ENCODE assay signal across 9 mouse cellular contexts in the genomic region with DNA sequence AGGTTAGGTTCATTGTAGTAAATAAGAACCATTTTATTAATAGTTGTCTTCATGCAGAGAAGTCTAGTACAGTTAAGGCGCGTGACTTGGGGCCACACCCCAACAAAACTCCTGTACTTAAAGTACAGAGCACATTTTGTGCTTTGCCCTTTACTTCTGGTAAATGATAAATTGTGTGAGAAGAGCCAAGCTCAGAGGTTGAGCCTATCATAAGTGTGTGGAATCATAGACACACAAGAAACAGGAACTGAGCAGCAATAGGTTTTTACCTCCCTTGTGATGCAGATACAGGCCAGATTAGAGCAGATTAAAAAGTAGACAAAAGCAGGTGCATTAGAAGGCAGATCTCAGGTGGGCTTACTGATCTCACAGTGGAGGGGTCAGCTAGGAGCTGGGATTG. TPM values are rescaled to one million over a fixed set of nuclear protein-coding genes. Genes with fewer than 3 reads are reported as not detected.
A peak's percentile ranks its signal among the peaks of the same experiment; 100 is the strongest.
DNase-seq lines count a peak whose midpoint lies in the region; ATAC-seq and TF ChIP-seq lines count a peak whose summit lies in the region.
"Had no signal": no experiment of that assay in that cellular context is flagged by ENCODE, and none has a peak within 500 bp of the region (broad histone marks: within the 10 kb centered on the region; RNA-seq: fewer than 3 reads in every experiment).

No protein-coding gene starts in this region.

- H3K9ac ChIP-seq in hindbrain, embryonic 11.5 days (ENCODE audit: low read depth, low read length) = no peak overlapping the region
- no peak overlapping the region for H3K9ac ChIP-seq in midbrain, embryonic 13.5 days (replicated peaks)
- H3K9ac ChIP-seq in midbrain, embryonic 14.5 days (replicated peaks; ENCODE audit: low read length) = no peak overlapping the region
- no peak overlapping the region for H3K9ac ChIP-seq in intestine, embryonic 16.5 days (ENCODE audit: low read depth, low read length)
- 0 out of 2 replicates have a peak overlapping the region, but pooled peaks have one; percentile 13 for H3K9ac ChIP-seq in stomach, postnatal 0 days (ENCODE audit: low read length)

- no peaks in the 10 kb centered on the region for H3K27me3 ChIP-seq in hindbrain, embryonic 10.5 days (ENCODE audit: insufficient read depth, poor library complexity, severe bottlenecking)
- no peaks in the 10 kb centered on the region for H3K27me3 ChIP-seq in hindbrain, embryonic 11.5 days (ENCODE audit: control insufficient read depth, insufficient read depth, low read length)
- no peaks in the 10 kb centered on the region for H3K27me3 ChIP-seq in midbrain, embryonic 13.5 days
- H3K27me3 ChIP-seq in midbrain, embryonic 14.5 days (ENCODE audit: control insufficient read depth, insufficient read depth, low read length) = no peaks in the 10 kb centered on the region
- H3K27me3 ChIP-seq in intestine, embryonic 16.5 days (replicated peaks; ENCODE audit: control insufficient read depth, insufficient read depth, low read length) = no peaks in the 10 kb centered on the region
- H3K27me3 ChIP-seq in stomach, postnatal 0 days (ENCODE audit: control insufficient read depth, insufficient read depth, low read length) = no peaks in the 10 kb centered on the region

- peaks cover 41% of the 10 kb centered on the region for H3K36me3 ChIP-seq in hindbrain, embryonic 10.5 days
- no peaks in the 10 kb centered on the region for H3K36me3 ChIP-seq in hindbrain, embryonic 11.5 days (ENCODE audit: control insufficient read depth, insufficient read depth, low read length)
- peaks cover 7% of the 10 kb centered on the region; the same call in 1 of the 2 replicates for H3K36me3 ChIP-seq in midbrain, embryonic 13.5 days
- no peaks in the 10 kb centered on the region for H3K36me3 ChIP-seq in midbrain, embryonic 14.5 days (ENCODE audit: control insufficient read depth, insufficient read depth, low read length)
- H3K36me3 ChIP-seq in intestine, embryonic 16.5 days (ENCODE audit: control insufficient read depth, insufficient read depth, low read length) = peaks cover 3% of the 10 kb centered on the region; the same call in 1 of the 2 replicates
- H3K36me3 ChIP-seq in stomach, postnatal 0 days (ENCODE audit: control insufficient read depth, insufficient read depth, low read length) = no peaks in the 10 kb centered on the region

- no peaks in the 10 kb centered on the region for H3K9me3 ChIP-seq in hindbrain, embryonic 10.5 days
- H3K9me3 ChIP-seq in hindbrain, embryonic 11.5 days (ENCODE audit: control insufficient read depth, low read length) = no peaks in the 10 kb centered on the region
- H3K9me3 ChIP-seq in midbrain, embryonic 13.5 days = no peaks in the 10 kb centered on the region
- no peaks in the 10 kb centered on the region for H3K9me3 ChIP-seq in midbrain, embryonic 14.5 days (ENCODE audit: control insufficient read depth, low read length)
- no peaks in the 10 kb centered on the region for H3K9me3 ChIP-seq in intestine, embryonic 16.5 days (ENCODE audit: control insufficient read depth, low read length)
- H3K9me3 ChIP-seq in stomach, postnatal 0 days (ENCODE audit: control insufficient read depth, low read length) = no peaks in the 10 kb centered on the region

- ATAC-seq in hindbrain, embryonic 11.5 days (ENCODE audit: low FRiP score) = no peak
- ATAC-seq in midbrain, embryonic 13.5 days = no peak
- ATAC-seq in midbrain, embryonic 14.5 days (ENCODE audit: low FRiP score, low TSS enrichment) = no peak
- ATAC-seq in intestine, embryonic 16.5 days = no peak
- ATAC-seq in stomach, postnatal 0 days (ENCODE audit: low FRiP score, low TSS enrichment) = no peak

- H3K4me2 ChIP-seq in hindbrain, embryonic 11.5 days (replicated peaks; ENCODE audit: low read depth, low read length) = no peak overlapping the region
- peak overlapping the region; percentile 15; the same call in 1 of the 2 replicates for H3K4me2 ChIP-seq in midbrain, embryonic 13.5 days (replicated peaks)
- no peak overlapping the region for H3K4me2 ChIP-seq in midbrain, embryonic 14.5 days (ENCODE audit: low read length)
- 0 out of 2 replicates have a peak overlapping the region, but pooled peaks have one; percentile 11 for H3K4me2 ChIP-seq in intestine, embryonic 16.5 days (ENCODE audit: low read depth, low read length)
- H3K4me2 ChIP-seq in stomach, postnatal 0 days (replicated peaks; ENCODE audit: low read depth) = no peak overlapping the region; the same call in 1 of the 2 replicates

- H3K27ac ChIP-seq in hindbrain, embryonic 10.5 days = no peak overlapping the region
- no peak overlapping the region for H3K27ac ChIP-seq in hindbrain, embryonic 11.5 days (ENCODE audit: low read depth, low read length)
- H3K27ac ChIP-seq in midbrain, embryonic 13.5 days = no peak overlapping the region
- no peak overlapping the region for H3K27ac ChIP-seq in midbrain, embryonic 14.5 days (replicated peaks; ENCODE audit: low read depth, low read length)
- H3K27ac ChIP-seq in intestine, embryonic 16.5 days (ENCODE audit: low read length) = no peak overlapping the region
- H3K27ac ChIP-seq in stomach, postnatal 0 days (replicated peaks) = no peak overlapping the region

- over 99% methylated on average over 2 of the region's 2 CpGs for WGBS in hindbrain, embryonic 10.5 days
- whole genome bisulfite sequencing in hindbrain, embryonic 11.5 days = 99% methylated on average over 2 of the region's 2 CpGs
- WGBS in midbrain, embryonic 13.5 days = 98% methylated on average over 2 of the region's 2 CpGs
- 98% methylated on average over 2 of the region's 2 CpGs for WGBS in midbrain, embryonic 14.5 days
- 90% methylated on average over 2 of the region's 2 CpGs for WGBS in intestine, embryonic 16.5 days
- WGBS in stomach, postnatal 0 days = 84% methylated on average over 2 of the region's 2 CpGs

- TF ChIP-seq EP300 in stomach, postnatal 0 days (optimal IDR thresholded peaks at IDR 0.05) = no peak

- H3K4me3 ChIP-seq in hindbrain, embryonic 10.5 days = peak overlapping the region; percentile 18; the same call in 1 of the 2 replicates
- no peak overlapping the region for H3K4me3 ChIP-seq in hindbrain, embryonic 11.5 days (ENCODE audit: low read depth, low read length)
- no peak overlapping the region for H3K4me3 ChIP-seq in midbrain, embryonic 13.5 days (replicated peaks)
- H3K4me3 ChIP-seq in midbrain, embryonic 14.5 days (replicated peaks; ENCODE audit: low read depth, low read length) = no peak overlapping the region
- H3K4me3 ChIP-seq in intestine, embryonic 16.5 days (ENCODE audit: low read length) = no peak overlapping the region
- H3K4me3 ChIP-seq in stomach, postnatal 0 days (ENCODE audit: low read depth, low read length) = no peak overlapping the region

- peaks cover 34% of the 10 kb centered on the region for H3K4me1 ChIP-seq in hindbrain, embryonic 10.5 days (replicated peaks)
- peaks cover 8% of the 10 kb centered on the region; the same call in 1 of the 2 replicates for H3K4me1 ChIP-seq in hindbrain, embryonic 11.5 days (replicated peaks; ENCODE audit: control insufficient read depth, insufficient read depth, low read length)
- H3K4me1 ChIP-seq in midbrain, embryonic 13.5 days (replicated peaks) = peaks cover 38% of the 10 kb centered on the region
- H3K4me1 ChIP-seq in midbrain, embryonic 14.5 days (ENCODE audit: control insufficient read depth, insufficient read depth, low read length) = peaks cover 10% of the 10 kb centered on the region; the same call in 1 of the 2 replicates
- H3K4me1 ChIP-seq in intestine, embryonic 16.5 days (ENCODE audit: control insufficient read depth, insufficient read depth, low read length) = peaks cover 24% of the 10 kb centered on the region
- peaks cover 5% of the 10 kb centered on the region; the same call in 1 of the 2 replicates for H3K4me1 ChIP-seq in stomach, postnatal 0 days (replicated peaks; ENCODE audit: control insufficient read depth, insufficient read depth)

- no peak for DNase-seq in hindbrain, embryonic 10.5 days (ENCODE audit: low spot score)
- no peak for DNase-seq in hindbrain, embryonic 11.5 days (ENCODE audit: low spot score)
- no peak for DNase-seq in midbrain, embryonic 14.5 days
- no peak for DNase-seq in stomach, postnatal 0 days (ENCODE audit: low spot score)
- DNase-seq in Muller cell, postnatal 12 days (ENCODE audit: inconsistent ontology term) = no peak
- no peak for DNase-seq in frontal cortex, postnatal 10 days (ENCODE audit: low spot score in 2 of 2)
- DNase-seq: thymus, postnatal 14 days had no signal

- no peak for TF ChIP-seq CTCF in stomach, postnatal 0 days (IDR thresholded peaks at IDR 0.05; ENCODE audit: low read depth)

RNA-seq across cellular contexts. Expression of gene Oip5, which starts 3.0 kb away (rescaled TPM):
- 36.8 and 40.1 TPM in 2 replicates for polyA plus RNA-seq in hindbrain, embryonic 10.5 days (2016; fragmentation: Nextera tagmentation; extraction: Ambion mirVana)
- 30.7 and 33.2 TPM in 2 replicates for polyA plus RNA-seq in hindbrain, embryonic 11.5 days (2014; fragmentation: Nextera tagmentation; extraction: Ambion mirVana)
- 12.6 and 13.5 TPM in 2 replicates for polyA plus RNA-seq in midbrain, embryonic 13.5 days (2015; fragmentation: Nextera tagmentation; extraction: Ambion mirVana)
- polyA plus RNA-seq in midbrain, embryonic 14.5 days (2014; fragmentation: Nextera tagmentation; extraction: Ambion mirVana) = 4.2 and 6.2 TPM in 2 replicates
- 18.2 and 23.6 TPM in 2 replicates for polyA plus RNA-seq in intestine, embryonic 16.5 days (2015; fragmentation: Nextera tagmentation; extraction: Ambion mirVana)
- polyA plus RNA-seq in stomach, postnatal 0 days (2015; fragmentation: Nextera tagmentation; extraction: Ambion mirVana) = 8.5 and 9.3 TPM in 2 replicates

RNA-seq across cellular contexts. Expression of gene Nusap1, which starts 3.2 kb away (rescaled TPM):
- polyA plus RNA-seq in hindbrain, embryonic 10.5 days (2016; fragmentation: Nextera tagmentation; extraction: Ambion mirVana) = 72.8 and 93.0 TPM in 2 replicates
- 87.1 and 89.1 TPM in 2 replicates for polyA plus RNA-seq in hindbrain, embryonic 11.5 days (2014; fragmentation: Nextera tagmentation; extraction: Ambion mirVana)
- polyA plus RNA-seq in midbrain, embryonic 13.5 days (2015; fragmentation: Nextera tagmentation; extraction: Ambion mirVana) = 35.7 and 36.4 TPM in 2 replicates
- 11.0 and 19.4 TPM in 2 replicates for polyA plus RNA-seq in midbrain, embryonic 14.5 days (2014; fragmentation: Nextera tagmentation; extraction: Ambion mirVana)
- polyA plus RNA-seq in intestine, embryonic 16.5 days (2015; fragmentation: Nextera tagmentation; extraction: Ambion mirVana) = 50.5 and 57.1 TPM in 2 replicates
- polyA plus RNA-seq in stomach, postnatal 0 days (2015; fragmentation: Nextera tagmentation; extraction: Ambion mirVana) = 17.6 and 23.7 TPM in 2 replicates

RNA-seq across cellular contexts. Expression of gene Ndufaf1, which starts 41.3 kb away (rescaled TPM):
- 39.7 and 43.2 TPM in 2 replicates for polyA plus RNA-seq in hindbrain, embryonic 10.5 days (2016; fragmentation: Nextera tagmentation; extraction: Ambion mirVana)
- 42.1 TPM in 2 replicates for polyA plus RNA-seq in hindbrain, embryonic 11.5 days (2014; fragmentation: Nextera tagmentation; extraction: Ambion mirVana)
- polyA plus RNA-seq in midbrain, embryonic 13.5 days (2015; fragmentation: Nextera tagmentation; extraction: Ambion mirVana) = 40.8 and 41.2 TPM in 2 replicates
- 34.4 and 35.0 TPM in 2 replicates for polyA plus RNA-seq in midbrain, embryonic 14.5 days (2014; fragmentation: Nextera tagmentation; extraction: Ambion mirVana)
- 47.9 and 56.0 TPM in 2 replicates for polyA plus RNA-seq in intestine, embryonic 16.5 days (2015; fragmentation: Nextera tagmentation; extraction: Ambion mirVana)
- 28.0 and 28.6 TPM in 2 replicates for polyA plus RNA-seq in stomach, postnatal 0 days (2015; fragmentation: Nextera tagmentation; extraction: Ambion mirVana)

RNA-seq across cellular contexts. Expression of gene Rtf1, which starts 53.6 kb away (rescaled TPM):
- 49.3 and 54.3 TPM in 2 replicates for polyA plus RNA-seq in hindbrain, embryonic 10.5 days (2016; fragmentation: Nextera tagmentation; extraction: Ambion mirVana)
- polyA plus RNA-seq in hindbrain, embryonic 11.5 days (2014; fragmentation: Nextera tagmentation; extraction: Ambion mirVana) = 32.5 and 40.8 TPM in 2 replicates
- polyA plus RNA-seq in midbrain, embryonic 13.5 days (2015; fragmentation: Nextera tagmentation; extraction: Ambion mirVana) = 64.4 and 69.8 TPM in 2 replicates
- polyA plus RNA-seq in midbrain, embryonic 14.5 days (2014; fragmentation: Nextera tagmentation; extraction: Ambion mirVana) = 46.2 and 59.4 TPM in 2 replicates
- 23.8 and 29.6 TPM in 2 replicates for polyA plus RNA-seq in intestine, embryonic 16.5 days (2015; fragmentation: Nextera tagmentation; extraction: Ambion mirVana)
- 27.4 and 33.2 TPM in 2 replicates for polyA plus RNA-seq in stomach, postnatal 0 days (2015; fragmentation: Nextera tagmentation; extraction: Ambion mirVana)

Comparison
In these comparisons a context has a peak if more than half of its experiments do, and no peak if none do; other contexts are left out.
1. H3K4me2 ChIP-seq: peak in midbrain, embryonic 13.5 days (single experiment) and intestine, embryonic 16.5 days (single experiment); none in hindbrain, embryonic 11.5 days (single experiment), midbrain, embryonic 14.5 days (single experiment) and stomach, postnatal 0 days (single experiment).